Mouse (Mus musculus): ENCODE data around the gene Sema4f.

Gene Sema4f

GRCm38 (mm10) chr6:82939167-82939912 is at the start of gene Sema4f:
TSS of gene Sema4f (minus strand) at chr6:82939769.
- DNase-seq (ENCODE audit: low read depth in 2 of 2, low spot score in 2 of 2): peak; percentile 48 to 67

GRCm38 (mm10) chr6:82987411-82987971 is 47.9 kb upstream of the Sema4f start:
- DNase-seq (ENCODE audit: low read depth in 2 of 2, low spot score in 2 of 2): no peak

- peak; percentile 53 to 59 for DNase-seq (ENCODE audit: low read depth in 2 of 2, low spot score in 2 of 2)
These were observed 31.5 kb upstream of the Sema4f start for GRCm38 (mm10) chr6:82971031-82971430.

GRCm38 (mm10) chr6:82969249-82970084 is 29.9 kb upstream of the Sema4f start:
- DNase-seq (ENCODE audit: low read depth in 2 of 2, low spot score in 2 of 2): no peak

- no peak for DNase-seq (ENCODE audit: low read depth in 2 of 2, low spot score in 2 of 2)
These were observed 22.1 kb upstream of the Sema4f start for GRCm38 (mm10) chr6:82961664-82962063.

- no peak for DNase-seq (ENCODE audit: low read depth in 2 of 2, low spot score in 2 of 2)
These were observed 17.1 kb upstream of the Sema4f start for GRCm38 (mm10) chr6:82956553-82957251.

- DNase-seq (ENCODE audit: low read depth in 2 of 2, low spot score in 2 of 2): no peak
These were observed 7.1 kb upstream of the Sema4f start, which contains the start of gene M1ap for GRCm38 (mm10) chr6:82946651-82947050. TSS of gene M1ap (plus strand) at chr6:82946902.

- DNase-seq (ENCODE audit: low read depth in 2 of 2, low spot score in 2 of 2): peak in 1 of 2 experiments; percentile 49
These were observed 6.2 kb upstream of the Sema4f start for GRCm38 (mm10) chr6:82945750-82946149.

GRCm38 (mm10) chr6:82940765-82941164 is 1.2 kb upstream of the Sema4f start:
- peak in 1 of 2 experiments; percentile 41 for DNase-seq (ENCODE audit: low read depth in 2 of 2, low spot score in 2 of 2)

GRCm38 (mm10) chr6:82934616-82935230 is 4.8 kb downstream of the Sema4f start:
- peak; percentile 43 to 64 for DNase-seq (ENCODE audit: low read depth in 2 of 2, low spot score in 2 of 2)

- no peak for DNase-seq (ENCODE audit: low read depth in 2 of 2, low spot score in 2 of 2)
These were observed 12.0 kb downstream of the Sema4f start for GRCm38 (mm10) chr6:82927617-82928016.

- no peak for DNase-seq (ENCODE audit: low read depth in 2 of 2, low spot score in 2 of 2)
These were observed 13.0 kb downstream of the Sema4f start for GRCm38 (mm10) chr6:82926528-82926927.

GRCm38 (mm10) chr6:82926106-82926505 is 13.5 kb downstream of the Sema4f start:
- no peak for DNase-seq (ENCODE audit: low read depth in 2 of 2, low spot score in 2 of 2)

- no peak for DNase-seq (ENCODE audit: low read depth in 2 of 2, low spot score in 2 of 2)
These were observed 14.6 kb downstream of the Sema4f start for GRCm38 (mm10) chr6:82925005-82925404.

GRCm38 (mm10) chr6:82921426-82922224 is 17.9 kb downstream of the Sema4f start:
- peak; percentile 29 to 59 for DNase-seq (ENCODE audit: low read depth in 2 of 2, low spot score in 2 of 2)

- DNase-seq (ENCODE audit: low read depth in 2 of 2, low spot score in 2 of 2): no peak
These were observed 20.0 kb downstream of the Sema4f start for GRCm38 (mm10) chr6:82919520-82919919.

- DNase-seq (ENCODE audit: low read depth in 2 of 2, low spot score in 2 of 2): no peak
These were observed 21.2 kb downstream of the Sema4f start for GRCm38 (mm10) chr6:82918371-82918770.

- DNase-seq (ENCODE audit: low read depth in 2 of 2, low spot score in 2 of 2): peak; percentile 49 to 58
These were observed 21.8 kb downstream of the Sema4f start for GRCm38 (mm10) chr6:82917778-82918129.

GRCm38 (mm10) chr6:82917076-82917777 is 22.3 kb downstream of the Sema4f start:
- no peak for DNase-seq (ENCODE audit: low read depth in 2 of 2, low spot score in 2 of 2)

Measured in CD8-positive naive resting alpha-beta T cell, adult 2 months (primary cell).